Mouse (Mus musculus) G1E (cell line): ENCODE measurements at regions not wholly inside any gene's neighbourhood (a gene's known extent, or its start where the extent isn't known, plus 50 kb on each side); places are given as distances from the start of the nearest gene placed in this dataset.

Experiments used
- CTCF ChIP-seq: IDR thresholded peaks from 2 replicates; pipeline ENCODE4 v1.5.1; 2012; ENCODE audit warnings: low read depth, low read length, inconsistent platforms, mixed read lengths
- GATA1 ChIP-seq: IDR thresholded peaks from 2 replicates; pipeline ENCODE4 v1.6.1; 2012; ENCODE audit warnings: borderline replicate concordance, low read length, inconsistent platforms, mixed read lengths
- GATA2 ChIP-seq: IDR thresholded peaks from 2 replicates; pipeline ENCODE4 v1.6.1; 2012; ENCODE audit warnings: low read depth, low read length, inconsistent platforms, borderline replicate concordance
- POLR2AphosphoS5 ChIP-seq: IDR thresholded peaks from 2 replicates; pipeline ENCODE4 v1.6.1; 2012; ENCODE audit warnings: low read depth, low read length, inconsistent platforms; ENCODE audit not compliant: insufficient replicate concordance
- TAL1 ChIP-seq: conservative IDR thresholded peaks from 2 replicates; pipeline ENCODE4 v1.6.1; 2012; ENCODE audit warnings: low read depth, low read length, inconsistent platforms, mixed read lengths

DNA sequence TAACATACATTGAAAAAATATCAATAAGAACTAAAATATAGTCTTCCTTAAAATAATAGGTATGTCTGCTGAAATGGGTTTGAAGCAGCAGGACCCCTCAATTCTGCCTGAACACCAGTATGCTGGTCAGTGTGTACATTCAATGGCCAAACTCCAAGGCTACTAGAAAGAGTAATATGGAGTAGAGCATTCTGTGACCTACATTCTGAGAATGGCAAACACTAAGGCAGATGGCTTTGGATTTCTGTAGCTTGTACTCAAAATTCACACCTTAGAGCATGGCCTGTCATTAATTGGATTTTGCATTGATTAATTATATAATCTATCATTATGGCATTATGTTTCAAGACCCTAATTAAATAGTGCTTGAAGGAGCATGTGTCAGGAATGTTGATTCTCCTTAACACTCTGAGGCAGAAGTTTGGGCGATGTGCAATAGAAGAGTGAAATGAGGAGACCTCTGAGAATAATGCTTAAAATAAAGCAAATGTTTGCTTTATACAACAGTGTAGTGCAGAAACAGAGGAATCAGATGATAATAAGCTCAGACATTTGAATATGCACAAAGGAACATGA lies 1454.0 kb downstream of the Rapgef2 start:
- TF ChIP-seq TAL1: no peak
- TF ChIP-seq CTCF: no peak
- TF ChIP-seq GATA1: no peak
- TF ChIP-seq POLR2AphosphoS5: no peak
- no peak for TF ChIP-seq GATA2
